Mouse (Mus musculus): Measurements from ENCODE around the gene Eif1ad. TPM values are rescaled to one million over a fixed set of nuclear protein-coding genes. Genes with fewer than 3 reads are reported as not detected.
"Not testable (repeated sequence)": the region's sequence is repeated elsewhere in the genome, so short reads cannot be mapped to it uniquely, and the experiment has no call there.

Gene Eif1ad
- total and polyA plus RNA-seq, 3 experiments: 38.5 to 96.0 (median 55.0) TPM

DNA sequence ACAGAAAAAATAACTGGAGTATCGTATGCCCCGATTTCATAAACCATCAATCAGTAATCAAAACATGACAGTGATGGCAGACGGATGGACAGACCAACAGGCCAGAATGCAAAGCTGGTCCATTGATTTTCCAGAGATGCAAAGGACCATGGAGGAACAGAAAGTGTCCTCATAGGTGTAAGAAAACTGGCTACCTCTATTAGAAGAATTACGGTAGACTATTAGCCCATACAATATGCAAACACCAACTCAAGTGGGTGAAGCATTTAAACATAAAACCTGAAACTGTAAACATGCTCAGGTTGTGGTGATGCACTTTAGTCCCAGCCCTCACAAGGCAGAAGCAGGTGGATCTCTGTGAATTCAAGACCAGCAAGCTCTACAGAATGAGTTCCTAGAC is 28.8 kb downstream of the Eif1ad start:
- ATAC-seq (ENCODE audit: extremely low read depth, insufficient number of reproducible peaks, low FRiP score, poor library complexity, severe bottlenecking) (no peak), DNase-seq (ENCODE audit: low spot score) (no peak)
- no peak overlapping the region for H3K4me3 ChIP-seq (ENCODE audit: low read depth, low read length)
- H3K27me3 ChIP-seq (ENCODE audit: insufficient read depth, low read length): 0 out of 2 replicates have a peak, but pooled peaks cover 7% of the 10 kb centered on the region
- H3K9me3 ChIP-seq (replicated peaks): no peaks in the 10 kb centered on the region
- TF ChIP-seq POLR2AphosphoS5 (IDR thresholded peaks at IDR 0.05; ENCODE audit: insufficient replicate concordance, low read depth, low read length) (no peak), GATA1 (IDR thresholded peaks at IDR 0.05; ENCODE audit: borderline replicate concordance, low read length) (no peak), GATA2 (IDR thresholded peaks at IDR 0.05; ENCODE audit: borderline replicate concordance, low read depth, low read length) (no peak), TAL1 (conservative IDR thresholded peaks at IDR 0.05; ENCODE audit: low read depth, low read length) (no peak), CTCF (IDR thresholded peaks at IDR 0.05; ENCODE audit: low read depth, low read length) (no peak)
- peaks cover 22% of the 10 kb centered on the region for H3K4me1 ChIP-seq (ENCODE audit: insufficient read depth, low read depth, low read length)
- H3K36me3 ChIP-seq (replicated peaks): peaks cover 17% of the 10 kb centered on the region

DNA sequence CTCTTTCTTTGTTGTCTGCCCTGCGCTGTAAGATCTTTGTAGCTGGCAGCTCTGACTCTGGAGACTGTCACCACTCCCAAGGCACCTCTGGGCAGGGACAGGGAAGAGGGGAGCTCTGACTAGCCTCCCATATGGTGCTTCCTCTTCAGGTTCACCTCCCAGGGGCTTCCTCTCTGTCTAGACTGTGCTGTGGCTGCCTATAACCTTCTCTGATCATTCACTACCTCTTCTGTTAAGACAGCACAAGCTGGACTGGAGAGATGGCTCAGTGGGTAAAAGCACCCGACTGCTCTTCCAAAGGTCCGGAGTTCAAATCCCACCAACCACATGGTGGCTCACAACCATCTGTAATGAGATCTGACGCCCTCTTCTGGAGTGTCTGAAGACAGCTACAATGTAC is 34.5 kb downstream of the Eif1ad start:
- not testable (repeated sequence) for ATAC-seq (ENCODE audit: extremely low read depth, insufficient number of reproducible peaks, low FRiP score, poor library complexity, severe bottlenecking); H3K4me3 ChIP-seq (ENCODE audit: low read depth, low read length); DNase-seq (ENCODE audit: low spot score)

DNA sequence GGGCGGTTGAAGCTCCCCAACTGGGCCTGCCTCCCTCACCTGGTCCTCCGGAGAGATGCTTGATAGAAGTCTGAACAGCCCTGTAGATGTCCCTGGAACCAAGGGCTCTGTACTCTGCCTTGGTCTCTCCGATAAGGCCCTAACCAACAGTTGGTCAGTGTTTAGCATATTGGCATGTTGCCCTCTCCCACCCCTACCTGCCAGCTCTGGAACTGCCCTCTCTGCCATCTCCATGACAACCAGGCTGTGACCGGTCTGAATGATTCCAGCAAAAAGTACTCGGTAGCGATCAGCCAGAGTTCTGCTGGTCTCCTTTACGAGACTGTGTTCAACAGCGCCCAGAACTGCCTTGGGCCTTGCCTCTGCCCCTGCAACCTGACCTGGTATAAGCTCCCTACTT is 35.8 kb downstream of the Eif1ad start, which contains the start of gene Tsga10ip:
Gene Tsga10ip, minus strand, starts transcription at position 234 of the 400 bp plus-strand sequence.
- DNase-seq (ENCODE audit: low spot score): no peak
- Histone ChIP-seq H3K4me1 (ENCODE audit: insufficient read depth, low read depth, low read length) (peaks cover 27% of the 10 kb centered on the region), H3K4me3 (ENCODE audit: low read depth, low read length) (no peak within 1 kb of the TSS), H3K27me3 (ENCODE audit: insufficient read depth, low read length) (peaks cover 15% of the 10 kb centered on the region; the same call in 1 of the 2 replicates), H3K9me3 (replicated peaks) (no peaks in the 10 kb centered on the region), H3K36me3 (replicated peaks) (no peaks in the 10 kb centered on the region)
- TF ChIP-seq GATA2 (IDR thresholded peaks at IDR 0.05; ENCODE audit: borderline replicate concordance, low read depth, low read length): no peak
- TF ChIP-seq TAL1 (conservative IDR thresholded peaks at IDR 0.05; ENCODE audit: low read depth, low read length): no peak
- TF ChIP-seq POLR2AphosphoS5 (IDR thresholded peaks at IDR 0.05; ENCODE audit: insufficient replicate concordance, low read depth, low read length): no peak
- TF ChIP-seq CTCF (IDR thresholded peaks at IDR 0.05; ENCODE audit: low read depth, low read length): no peak
- TF ChIP-seq GATA1 (IDR thresholded peaks at IDR 0.05; ENCODE audit: borderline replicate concordance, low read length): no peak
- no peak for ATAC-seq (ENCODE audit: extremely low read depth, insufficient number of reproducible peaks, low FRiP score, poor library complexity, severe bottlenecking)

More for the DNA sequence above, 34.5 kb downstream of the Eif1ad start:
- H3K27me3 ChIP-seq (ENCODE audit: insufficient read depth, low read length): peaks cover 15% of the 10 kb centered on the region; the same call in 1 of the 2 replicates
- not testable (repeated sequence) for H3K9me3 ChIP-seq (replicated peaks); H3K36me3 ChIP-seq (replicated peaks)
- peaks cover 22% of the 10 kb centered on the region for H3K4me1 ChIP-seq (ENCODE audit: insufficient read depth, low read depth, low read length)

DNA sequence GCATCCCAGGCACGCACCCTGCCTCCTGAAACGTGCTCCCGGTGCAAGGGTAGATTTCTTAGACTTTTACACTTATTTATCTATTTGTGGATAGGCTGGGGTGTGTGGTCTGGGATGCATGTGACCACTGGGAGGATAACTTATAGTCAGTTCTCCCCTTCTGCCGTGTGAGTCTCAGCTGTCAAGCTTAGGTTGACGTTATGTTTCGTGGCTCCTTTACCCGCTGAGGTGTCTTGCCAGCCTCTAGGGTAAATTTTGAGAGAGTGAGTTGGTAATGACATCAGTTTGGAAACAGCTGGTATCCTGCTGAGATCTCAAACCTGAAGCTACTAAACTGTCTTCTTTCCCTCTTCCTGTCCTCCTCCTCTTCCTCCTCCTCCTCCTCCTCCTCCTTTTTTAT is 39.4 kb downstream of the Eif1ad start:
- peaks cover 6% of the 10 kb centered on the region for H3K36me3 ChIP-seq (replicated peaks)
- DNase-seq (ENCODE audit: low spot score): no peak
- TF ChIP-seq GATA1 (IDR thresholded peaks at IDR 0.05; ENCODE audit: borderline replicate concordance, low read length): no peak
- TF ChIP-seq CTCF (IDR thresholded peaks at IDR 0.05; ENCODE audit: low read depth, low read length): no peak
- TF ChIP-seq POLR2AphosphoS5 (IDR thresholded peaks at IDR 0.05; ENCODE audit: insufficient replicate concordance, low read depth, low read length): no peak
- no peak for TF ChIP-seq TAL1 (conservative IDR thresholded peaks at IDR 0.05; ENCODE audit: low read depth, low read length)
- TF ChIP-seq GATA2 (IDR thresholded peaks at IDR 0.05; ENCODE audit: borderline replicate concordance, low read depth, low read length): no peak

DNA sequence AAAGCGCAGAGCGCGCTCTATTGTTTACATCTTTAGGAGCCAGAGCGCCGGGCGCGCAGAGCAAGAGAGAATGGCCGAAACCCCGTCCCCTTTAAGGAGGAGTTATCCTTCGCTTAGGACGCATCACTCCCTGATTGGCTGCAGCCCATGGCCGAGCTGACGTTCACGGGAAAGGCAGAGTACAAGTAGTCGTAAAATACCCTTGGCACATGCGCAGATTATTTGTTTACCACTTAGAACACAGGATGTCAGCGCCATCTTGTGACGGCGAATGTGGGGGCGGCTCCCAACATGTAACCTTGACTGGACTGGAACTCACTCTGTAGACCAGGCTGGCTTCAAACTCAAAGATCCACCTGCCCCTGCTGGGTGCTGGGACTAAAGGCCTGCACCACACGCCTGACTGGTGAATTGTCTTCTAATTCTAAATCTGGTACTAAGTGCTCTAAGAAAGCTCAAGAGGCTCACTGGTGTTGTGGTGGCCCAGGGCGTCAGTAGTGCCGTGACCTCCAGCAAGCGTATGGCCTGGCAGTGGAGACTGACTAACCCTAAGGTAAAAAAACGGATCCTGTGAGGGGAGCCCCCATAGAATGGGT is 40.1 kb downstream of the Eif1ad start:
- peak overlapping the region; percentile 69 for H3K4me3 ChIP-seq (ENCODE audit: low read depth, low read length)
- not testable (repeated sequence) for H3K27me3 ChIP-seq (ENCODE audit: insufficient read depth, low read length); ATAC-seq (ENCODE audit: extremely low read depth, insufficient number of reproducible peaks, low FRiP score, poor library complexity, severe bottlenecking); DNase-seq (ENCODE audit: low spot score); H3K36me3 ChIP-seq (replicated peaks); H3K9me3 ChIP-seq (replicated peaks)
- peaks cover 38% of the 10 kb centered on the region for H3K4me1 ChIP-seq (ENCODE audit: insufficient read depth, low read depth, low read length)

More for the DNA sequence above, 39.4 kb downstream of the Eif1ad start:
- Histone ChIP-seq H3K4me3 (ENCODE audit: low read depth, low read length) (peak overlapping the region; percentile 58), H3K27me3 (ENCODE audit: insufficient read depth, low read length) (peaks cover 5% of the 10 kb centered on the region; the same call in 1 of the 2 replicates), H3K9me3 (replicated peaks) (no peaks in the 10 kb centered on the region), H3K4me1 (ENCODE audit: insufficient read depth, low read depth, low read length) (peaks cover 40% of the 10 kb centered on the region)
- no peak for ATAC-seq (ENCODE audit: extremely low read depth, insufficient number of reproducible peaks, low FRiP score, poor library complexity, severe bottlenecking)

DNA sequence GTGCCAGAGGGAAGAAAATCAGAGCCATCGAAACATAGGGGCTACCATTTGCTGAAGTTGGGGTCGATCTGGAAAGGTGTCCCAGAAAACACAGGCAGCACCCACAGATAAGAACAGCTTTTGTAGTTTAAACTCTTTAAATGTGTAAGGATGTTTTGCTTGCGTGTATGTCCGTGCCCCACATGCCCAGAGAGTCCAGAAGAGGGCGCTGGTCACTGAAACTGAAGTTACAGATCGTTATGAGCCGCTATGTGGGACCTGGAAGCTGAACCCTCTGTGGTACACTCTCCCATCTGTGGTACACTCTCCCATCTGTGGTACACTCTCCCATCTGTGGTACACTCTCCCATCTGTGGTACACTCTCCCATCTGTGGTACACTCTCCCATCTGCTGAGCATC is 40.6 kb downstream of the Eif1ad start:
- peaks cover 6% of the 10 kb centered on the region for H3K36me3 ChIP-seq (replicated peaks)
- peaks cover 8% of the 10 kb centered on the region; the same call in 1 of the 2 replicates for H3K27me3 ChIP-seq (ENCODE audit: insufficient read depth, low read length)
- no peak for DNase-seq (ENCODE audit: low spot score)
- H3K4me3 ChIP-seq (ENCODE audit: low read depth, low read length): peak overlapping the region; percentile 69
- TF ChIP-seq GATA2 (IDR thresholded peaks at IDR 0.05; ENCODE audit: borderline replicate concordance, low read depth, low read length) (no peak), CTCF (IDR thresholded peaks at IDR 0.05; ENCODE audit: low read depth, low read length) (peak; percentile 29; the same call in 1 of the 2 replicates)
- H3K9me3 ChIP-seq (replicated peaks): no peaks in the 10 kb centered on the region
- ATAC-seq (ENCODE audit: extremely low read depth, insufficient number of reproducible peaks, low FRiP score, poor library complexity, severe bottlenecking): no peak
- H3K4me1 ChIP-seq (ENCODE audit: insufficient read depth, low read depth, low read length): peaks cover 36% of the 10 kb centered on the region
